Mouse (Mus musculus): ENCODE results near the gene Zc3h12a.

- TF ChIP-seq CTCF (IDR thresholded peaks at IDR 0.05): no peak
- TF ChIP-seq EP300 (IDR thresholded peaks at IDR 0.05): no peak
These were observed 31.6 kb downstream of the Zc3h12a start for GRCm38 (mm10) chr4:125096066-125096465.
